ENCODE assay signal across 8 mouse cellular contexts in genomic region chr19:3638698-3639097, GRCm38 (mm10). TPM values are rescaled to one million over a fixed set of nuclear protein-coding genes. Genes with fewer than 3 reads are reported as not detected.
A peak's percentile ranks its signal among the peaks of the same experiment; 100 is the strongest.
DNase-seq lines count a peak whose midpoint lies in the region; ATAC-seq and TF ChIP-seq lines count a peak whose summit lies in the region.

No protein-coding gene starts in this region.

- TF ChIP-seq POLR2A in small intestine, adult 2 months (IDR thresholded peaks at IDR 0.05; ENCODE audit: low read depth, low read length): no peak

- no peaks in the 10 kb centered on the region for H3K9me3 ChIP-seq in embryonic facial prominence, embryonic 14.5 days (ENCODE audit: control insufficient read depth, low read length)

- H3K9ac ChIP-seq in embryonic facial prominence, embryonic 14.5 days (ENCODE audit: low read depth, low read length): no peak overlapping the region

- TF ChIP-seq CTCF in left cerebral cortex, adult 2 months (IDR thresholded peaks at IDR 0.05): no peak
- TF ChIP-seq CTCF in small intestine, adult 2 months (IDR thresholded peaks at IDR 0.05; ENCODE audit: extremely low read depth, insufficient read length, insufficient replicate concordance, low read depth, low read length): no peak

- no peak overlapping the region for H3K4me2 ChIP-seq in embryonic facial prominence, embryonic 14.5 days (ENCODE audit: low read depth, low read length)

- ATAC-seq in embryonic facial prominence, embryonic 14.5 days (ENCODE audit: low read depth): no peak

- no peak for DNase-seq in left cerebral cortex, adult 2 months (ENCODE audit: extremely low spot score in 1 of 2, low spot score in 2 of 2)
- no peak for DNase-seq in left cerebral cortex, adult 11 months (ENCODE audit: low spot score)
- peak; percentile 51 for DNase-seq in embryonic facial prominence, embryonic 14.5 days (ENCODE audit: low spot score)
- peak; percentile 58 to 66 for DNase-seq in heart, postnatal 14 days
- peak; percentile 78 to 84 for DNase-seq in kidney, postnatal 25 days
- peak; percentile 87 for DNase-seq in lung, postnatal 10 days
- DNase-seq in cerebellum, adult 9-10 months: no peak

- peaks cover 25% of the 10 kb centered on the region for H3K36me3 ChIP-seq in embryonic facial prominence, embryonic 14.5 days (ENCODE audit: control insufficient read depth, insufficient read depth, low read length)
- H3K36me3 ChIP-seq in small intestine, adult 2 months (ENCODE audit: control insufficient read depth, insufficient read depth, low read length): peaks cover 17% of the 10 kb centered on the region

- no peaks in the 10 kb centered on the region for H3K27me3 ChIP-seq in embryonic facial prominence, embryonic 14.5 days (replicated peaks; ENCODE audit: control insufficient read depth, insufficient read depth, low read length)
- H3K27me3 ChIP-seq in small intestine, adult 2 months (ENCODE audit: control insufficient read depth, insufficient read depth, low read length): no peaks in the 10 kb centered on the region; the same call in 1 of the 2 replicates

- H3K4me1 ChIP-seq in embryonic facial prominence, embryonic 14.5 days (ENCODE audit: control insufficient read depth, insufficient read depth, low read length): peaks cover 51% of the 10 kb centered on the region
- H3K4me1 ChIP-seq in small intestine, adult 2 months (ENCODE audit: control insufficient read depth, insufficient read depth, insufficient read length, low read length): peaks cover 31% of the 10 kb centered on the region

- WGBS in embryonic facial prominence, embryonic 14.5 days: 32% methylated on average over 8 of the region's 8 CpGs
- 8% methylated on average over 8 of the region's 8 CpGs for WGBS in small intestine, adult 2 months

- intact Hi-C loops in left cerebral cortex, adult 2 months (cut with DNase I): no loop called here
- intact Hi-C loops in heart, postnatal 14 days (cut with DNase I): no loop called here

- H3K4me3 ChIP-seq in left cerebral cortex, adult 2 months: no peak overlapping the region
- no peak overlapping the region for H3K4me3 ChIP-seq in embryonic facial prominence, embryonic 14.5 days (ENCODE audit: low read depth, low read length)
- H3K4me3 ChIP-seq in small intestine, adult 2 months (ENCODE audit: low read depth, low read length): no peak overlapping the region

- H3K27ac ChIP-seq in left cerebral cortex, adult 2 months: peak overlapping the region; percentile 45; the same call in 1 of the 2 replicates
- H3K27ac ChIP-seq in embryonic facial prominence, embryonic 14.5 days (replicated peaks; ENCODE audit: low read depth, low read length): peak overlapping the region; percentile 41; the same call in 1 of the 2 replicates
- H3K27ac ChIP-seq in small intestine, adult 2 months (ENCODE audit: insufficient read depth, low read depth, low read length): peak overlapping the region; percentile 20; the same call in 1 of the 2 replicates

RNA-seq across cellular contexts. Expression of gene Lrp5, which starts 47.7 kb away (rescaled TPM):
- total RNA-seq in left cerebral cortex, adult 2 months (2021): 1 to 10 TPM; 8.3 to 9.3 TPM
- polyA plus RNA-seq in embryonic facial prominence, embryonic 14.5 days (2014; fragmentation: Nextera tagmentation; extraction: Ambion mirVana): 10.1 and 10.6 TPM in 2 replicates
- total RNA-seq in heart, postnatal 14 days (2021): 10 to 100 TPM; 47.8 to 52.8 TPM
- polyA plus RNA-seq in small intestine, adult 2 months (2012; rRNA removed): 50.9 and 96.7 TPM in 2 replicates

Comparison
In these comparisons a context has a peak if more than half of its experiments do, and no peak if none do; other contexts are left out.
1. DNase-seq: peak in embryonic facial prominence, embryonic 14.5 days (single experiment), heart, postnatal 14 days (2 of 2), kidney, postnatal 25 days (2 of 2) and lung, postnatal 10 days (single experiment); none in left cerebral cortex, adult 2 months (0 of 2), left cerebral cortex, adult 11 months (single experiment) and cerebellum, adult 9-10 months (single experiment).
2. RNA of gene Lrp5, which starts 47.7 kb away (total RNA-seq): 47.8 to 52.8 TPM in heart, postnatal 14 days; 8.3 to 9.3 TPM in left cerebral cortex, adult 2 months; every median in the first group is over 4 times any median in the second.
3. Peak in every context shown above with its lines, with median percentiles within 50 percentile points of each other: H3K27ac ChIP-seq.